Mouse (Mus musculus): ENCODE results near the gene Trib2. TPM values are rescaled to one million over a fixed set of nuclear protein-coding genes. Genes with fewer than 3 reads are reported as not detected.

Gene Trib2
- 81.1 and 92.2 TPM in 2 replicates for polyA plus RNA-seq (2016; fragmentation: Nextera tagmentation; extraction: Ambion mirVana)

- H3K4me1 ChIP-seq = peaks cover 25% of the 10 kb centered on the region
- no peaks in the 10 kb centered on the region for H3K9me3 ChIP-seq
- H3K36me3 ChIP-seq (replicated peaks) = no peaks in the 10 kb centered on the region
- no peaks in the 10 kb centered on the region for H3K27me3 ChIP-seq
- H3K4me3 ChIP-seq (replicated peaks) = peak within 1 kb of the TSS; percentile 71
- peak within 1 kb of the TSS; percentile 64 for H3K4me2 ChIP-seq
- WGBS = under 1% methylated on average over 50 of the region's 50 CpGs
- H3K27ac ChIP-seq = peak within 1 kb of the TSS; percentile 94
- peak; percentile 92 for ATAC-seq (ENCODE audit: low FRiP score)
- peak within 1 kb of the TSS; percentile 95 for H3K9ac ChIP-seq
Measured at GRCm38 (mm10) chr12:15816740-15817178, at the start of gene Trib2. TSS of gene Trib2 (minus strand) at chr12:15816922.

GRCm38 (mm10) chr12:15858005-15858404 lies 41.3 kb upstream of the Trib2 start:
- Histone ChIP-seq H3K4me2 (no peak overlapping the region), H3K9me3 (no peaks in the 10 kb centered on the region), H3K36me3 (replicated peaks) (no peaks in the 10 kb centered on the region), H3K4me1 (peaks cover 3% of the 10 kb centered on the region), H3K9ac (no peak overlapping the region), H3K27me3 (no peaks in the 10 kb centered on the region), H3K4me3 (replicated peaks) (no peak overlapping the region), H3K27ac (no peak overlapping the region)
- WGBS = 89% methylated on average over 4 of the region's 4 CpGs
- ATAC-seq (ENCODE audit: low FRiP score) = no peak

DNA sequence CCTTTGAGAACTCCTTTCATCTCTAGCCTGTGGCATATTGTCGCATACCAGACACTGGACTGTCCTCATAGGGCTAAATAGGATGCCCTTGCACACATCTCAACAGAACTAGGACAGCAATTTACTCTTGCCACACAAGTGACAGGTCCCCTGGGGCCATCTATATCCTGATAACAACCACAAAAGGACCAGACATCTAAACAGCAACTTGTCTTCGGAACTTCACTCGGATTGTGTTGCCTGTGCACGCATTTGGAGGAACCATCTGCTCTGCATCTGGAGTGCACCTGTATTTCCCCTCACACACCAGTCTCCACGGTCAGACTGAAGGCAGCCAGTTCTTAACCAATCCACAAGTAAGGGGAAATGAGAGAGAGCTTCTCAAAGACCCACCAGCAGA lies 39.2 kb upstream of the Trib2 start:
- no peak overlapping the region for H3K4me3 ChIP-seq (replicated peaks)
- WGBS = 83% methylated on average over 5 of the region's 5 CpGs
- no peak overlapping the region for H3K9ac ChIP-seq
- no peaks in the 10 kb centered on the region for H3K27me3 ChIP-seq
- no peaks in the 10 kb centered on the region for H3K36me3 ChIP-seq (replicated peaks)
- H3K4me2 ChIP-seq = no peak overlapping the region
- peaks cover 10% of the 10 kb centered on the region for H3K4me1 ChIP-seq
- H3K9me3 ChIP-seq = no peaks in the 10 kb centered on the region
- ATAC-seq (ENCODE audit: low FRiP score) = no peak
- H3K27ac ChIP-seq = no peak overlapping the region

DNA sequence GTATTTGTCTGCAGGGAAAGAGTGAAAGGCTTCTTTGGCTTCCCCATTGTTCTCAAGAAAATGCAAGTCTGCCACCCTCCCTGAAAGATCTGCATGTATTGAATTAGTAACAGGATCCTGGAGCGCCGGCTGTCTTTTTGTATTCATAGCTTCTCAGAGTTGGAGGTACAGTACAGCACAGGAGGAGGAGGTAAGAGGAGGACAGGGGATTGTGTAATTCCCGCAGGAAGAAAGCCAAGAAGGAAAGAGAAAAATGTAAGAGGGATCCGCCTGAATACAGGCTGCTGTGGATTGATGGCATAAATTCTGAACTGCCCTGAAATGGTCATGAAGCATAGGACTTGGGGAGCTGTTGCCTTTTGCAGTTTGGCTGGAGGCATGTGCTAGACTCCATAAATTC lies 36.1 kb upstream of the Trib2 start:
- Histone ChIP-seq H3K9ac (no peak overlapping the region), H3K9me3 (no peaks in the 10 kb centered on the region), H3K4me2 (no peak overlapping the region), H3K36me3 (replicated peaks) (no peaks in the 10 kb centered on the region), H3K27ac (no peak overlapping the region), H3K4me3 (replicated peaks) (no peak overlapping the region), H3K4me1 (peaks cover 10% of the 10 kb centered on the region), H3K27me3 (no peaks in the 10 kb centered on the region)
- ATAC-seq (ENCODE audit: low FRiP score) = no peak
- WGBS = 29% methylated on average over 4 of the region's 4 CpGs

DNA sequence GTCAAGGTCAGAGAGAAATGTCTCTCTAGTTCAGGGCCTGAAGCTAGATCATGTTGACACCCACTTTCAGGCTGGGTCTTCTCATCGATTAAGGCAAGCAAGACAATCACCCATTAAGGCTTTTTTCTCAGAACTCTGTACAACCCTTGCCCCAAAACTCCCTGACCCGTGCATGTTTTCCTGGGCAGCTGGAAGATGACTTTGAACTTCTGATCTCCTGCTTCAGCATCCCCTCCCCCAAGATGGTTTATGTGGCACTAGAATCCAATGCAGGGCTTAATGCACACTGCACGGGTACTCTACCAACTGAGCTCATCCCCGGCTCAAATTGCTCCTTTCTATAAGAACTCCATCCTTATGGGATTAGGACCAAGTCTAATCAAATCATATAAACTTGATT lies 35.3 kb upstream of the Trib2 start:
- Histone ChIP-seq H3K36me3 (replicated peaks) (no peaks in the 10 kb centered on the region), H3K9ac (no peak overlapping the region), H3K9me3 (no peaks in the 10 kb centered on the region), H3K4me1 (peaks cover 10% of the 10 kb centered on the region), H3K4me2 (no peak overlapping the region), H3K4me3 (replicated peaks) (no peak overlapping the region), H3K27me3 (no peaks in the 10 kb centered on the region), H3K27ac (no peak overlapping the region)
- 79% methylated on average over 4 of the region's 4 CpGs for WGBS
- no peak for ATAC-seq (ENCODE audit: low FRiP score)

GRCm38 (mm10) chr12:15850441-15850895 lies 33.7 kb upstream of the Trib2 start:
- Histone ChIP-seq H3K4me2 (no peak overlapping the region), H3K27me3 (no peaks in the 10 kb centered on the region)

DNA sequence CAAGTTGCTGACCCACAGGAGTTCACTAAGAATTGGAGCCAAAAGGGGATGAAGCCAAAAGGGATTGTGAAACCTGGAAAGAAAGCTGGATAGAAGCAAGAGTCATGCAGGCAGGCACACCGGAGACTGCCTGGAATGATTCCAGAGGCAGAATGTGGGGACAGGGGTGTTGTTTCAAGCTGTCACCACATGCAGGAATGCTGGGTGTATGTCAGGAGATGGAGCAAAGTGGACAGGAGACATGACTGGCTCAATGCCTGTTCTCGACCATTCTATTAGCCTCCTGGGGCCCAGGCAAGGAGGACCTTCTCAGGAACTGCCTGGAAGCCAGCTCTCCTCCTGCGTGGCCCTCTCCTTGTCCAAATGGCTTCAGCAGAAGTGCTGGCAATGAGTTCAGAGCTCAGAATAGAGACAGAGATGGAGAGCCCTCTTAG lies 33.2 kb upstream of the Trib2 start:
- H3K27ac ChIP-seq = no peak overlapping the region
- no peak overlapping the region for H3K4me2 ChIP-seq
- H3K4me1 ChIP-seq = peaks cover 10% of the 10 kb centered on the region
- no peaks in the 10 kb centered on the region for H3K27me3 ChIP-seq
- no peaks in the 10 kb centered on the region for H3K9me3 ChIP-seq
- no peak overlapping the region for H3K4me3 ChIP-seq (replicated peaks)
- no peak overlapping the region for H3K9ac ChIP-seq
- no peaks in the 10 kb centered on the region for H3K36me3 ChIP-seq (replicated peaks)
- no peak for ATAC-seq (ENCODE audit: low FRiP score)
- WGBS = 82% methylated on average over 3 of the region's 3 CpGs

More at GRCm38 (mm10) chr12:15850441-15850895, 33.7 kb upstream of the Trib2 start:
- Histone ChIP-seq H3K27ac (no peak overlapping the region), H3K4me3 (replicated peaks) (no peak overlapping the region), H3K36me3 (replicated peaks) (no peaks in the 10 kb centered on the region), H3K9ac (no peak overlapping the region), H3K4me1 (peaks cover 10% of the 10 kb centered on the region), H3K9me3 (no peaks in the 10 kb centered on the region)
- no peak for ATAC-seq (ENCODE audit: low FRiP score)
- 79% methylated on average over 8 of the region's 8 CpGs for WGBS

GRCm38 (mm10) chr12:15848391-15848790 lies 31.7 kb upstream of the Trib2 start:
- H3K36me3 ChIP-seq (replicated peaks) = no peaks in the 10 kb centered on the region
- 100% methylated on average over 4 of the region's 4 CpGs for WGBS
- H3K4me1 ChIP-seq = peaks cover 10% of the 10 kb centered on the region
- H3K4me3 ChIP-seq (replicated peaks) = no peak overlapping the region
- H3K9me3 ChIP-seq = no peaks in the 10 kb centered on the region
- no peak overlapping the region for H3K9ac ChIP-seq
- no peak overlapping the region for H3K27ac ChIP-seq
- H3K27me3 ChIP-seq = no peaks in the 10 kb centered on the region
- no peak overlapping the region for H3K4me2 ChIP-seq
- ATAC-seq (ENCODE audit: low FRiP score) = no peak

DNA sequence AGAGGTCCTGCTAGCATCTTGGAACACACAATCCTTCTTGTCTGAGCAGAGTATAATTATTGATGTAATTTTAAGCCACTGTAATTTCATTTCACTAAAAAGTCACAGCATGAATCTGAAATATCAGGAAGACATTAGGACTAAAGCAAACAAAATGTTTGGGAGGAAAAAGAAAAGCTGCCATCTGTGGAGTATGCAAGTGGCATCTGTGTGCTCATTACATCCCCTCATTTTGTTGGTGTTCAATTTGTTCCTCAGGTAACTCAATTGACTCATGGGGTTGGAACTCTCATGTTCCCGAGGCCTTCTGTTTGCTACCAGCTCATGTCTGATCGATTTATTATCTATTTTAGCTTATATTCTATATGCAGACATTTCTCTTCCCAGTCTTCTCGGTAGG lies 28.0 kb upstream of the Trib2 start:
- Histone ChIP-seq H3K4me1 (no peaks in the 10 kb centered on the region), H3K36me3 (replicated peaks) (no peaks in the 10 kb centered on the region), H3K4me3 (replicated peaks) (no peak overlapping the region), H3K9me3 (no peaks in the 10 kb centered on the region), H3K27me3 (no peaks in the 10 kb centered on the region), H3K9ac (no peak overlapping the region), H3K27ac (no peak overlapping the region), H3K4me2 (no peak overlapping the region)
- WGBS = 87% methylated on average over 3 of the region's 3 CpGs
- ATAC-seq (ENCODE audit: low FRiP score) = no peak

- Histone ChIP-seq H3K27me3 (no peaks in the 10 kb centered on the region), H3K36me3 (replicated peaks) (no peaks in the 10 kb centered on the region), H3K4me1 (no peaks in the 10 kb centered on the region), H3K4me2 (no peak overlapping the region), H3K9me3 (no peaks in the 10 kb centered on the region), H3K9ac (no peak overlapping the region), H3K27ac (no peak overlapping the region), H3K4me3 (replicated peaks) (no peak overlapping the region)
- 94% methylated on average over 12 of the region's 12 CpGs for WGBS
- no peak for ATAC-seq (ENCODE audit: low FRiP score)
Measured at GRCm38 (mm10) chr12:15840864-15841557, 24.3 kb upstream of the Trib2 start.

DNA sequence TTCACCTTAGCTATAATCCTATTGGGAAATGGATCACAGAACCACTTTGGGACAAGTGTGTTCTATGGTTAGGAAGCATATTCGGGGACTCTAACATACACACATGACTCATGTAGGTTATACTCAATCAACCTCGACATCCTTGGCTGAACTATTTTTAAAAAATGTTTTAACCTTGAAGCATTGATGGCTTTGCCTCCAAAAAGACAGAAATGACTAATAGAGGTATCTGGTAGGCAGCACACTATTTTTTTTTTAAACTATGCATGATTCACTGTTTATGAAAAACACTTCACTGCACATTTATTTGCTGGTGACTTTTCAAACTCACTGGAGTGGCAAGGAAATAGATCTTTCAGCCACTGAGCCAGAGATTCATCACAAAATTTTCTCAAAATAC lies 21.5 kb upstream of the Trib2 start:
- no peak overlapping the region for H3K4me3 ChIP-seq (replicated peaks)
- no peak overlapping the region for H3K4me2 ChIP-seq
- no peaks in the 10 kb centered on the region for H3K4me1 ChIP-seq
- no peaks in the 10 kb centered on the region for H3K27me3 ChIP-seq
- no peaks in the 10 kb centered on the region for H3K9me3 ChIP-seq
- H3K36me3 ChIP-seq (replicated peaks) = no peaks in the 10 kb centered on the region
- no peak overlapping the region for H3K9ac ChIP-seq
- no peak for ATAC-seq (ENCODE audit: low FRiP score)
- WGBS = 86% methylated on average over 2 of the region's 2 CpGs
- H3K27ac ChIP-seq = no peak overlapping the region

DNA sequence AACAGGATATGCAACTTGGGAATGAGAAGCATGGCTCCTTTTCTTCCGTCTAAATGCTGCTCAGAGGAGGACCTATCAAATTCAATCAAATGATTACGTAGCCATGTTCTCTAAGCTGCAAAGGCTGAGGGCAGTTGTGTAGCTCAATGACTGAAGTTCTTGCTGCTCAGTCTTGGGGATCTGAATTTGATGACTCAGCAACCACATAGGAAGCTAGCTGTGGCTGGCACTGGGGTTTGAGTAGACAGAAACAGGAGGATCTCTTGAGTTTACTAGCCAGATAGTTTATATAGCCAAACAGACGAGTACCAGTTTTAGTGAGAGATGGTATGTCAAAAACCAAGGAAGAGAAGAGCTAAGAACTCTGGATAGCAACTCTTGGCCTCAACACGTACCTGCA lies 20.8 kb upstream of the Trib2 start:
- no peak for ATAC-seq (ENCODE audit: low FRiP score)
- no peak overlapping the region for H3K4me2 ChIP-seq
- no peak overlapping the region for H3K27ac ChIP-seq
- 91% methylated on average over 4 of the region's 4 CpGs for WGBS
- H3K4me1 ChIP-seq = no peaks in the 10 kb centered on the region
- H3K4me3 ChIP-seq (replicated peaks) = no peak overlapping the region
- no peaks in the 10 kb centered on the region for H3K36me3 ChIP-seq (replicated peaks)
- no peaks in the 10 kb centered on the region for H3K9me3 ChIP-seq
- H3K27me3 ChIP-seq = no peaks in the 10 kb centered on the region
- H3K9ac ChIP-seq = no peak overlapping the region

DNA sequence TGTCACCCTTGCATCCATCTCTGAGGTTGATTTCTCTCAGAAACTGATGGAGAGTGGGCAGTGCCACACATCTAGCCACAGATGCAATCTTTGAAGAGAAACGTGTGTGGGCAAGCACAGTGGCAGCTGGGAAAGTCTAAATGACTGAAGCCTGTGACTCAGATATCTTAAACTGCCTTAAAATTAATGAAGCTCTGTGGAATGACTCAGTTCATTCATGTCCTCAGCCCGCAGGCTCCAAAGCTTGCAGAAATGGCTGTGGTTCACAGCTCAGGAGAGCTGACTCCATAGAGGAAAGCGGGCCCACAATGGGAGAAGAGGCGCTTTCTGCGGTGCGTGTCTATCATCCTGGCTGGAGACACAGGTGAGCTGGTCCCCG lies 15.9 kb upstream of the Trib2 start:
- Histone ChIP-seq H3K27ac (no peak overlapping the region), H3K4me1 (no peaks in the 10 kb centered on the region), H3K4me3 (replicated peaks) (no peak overlapping the region), H3K9me3 (no peaks in the 10 kb centered on the region), H3K27me3 (no peaks in the 10 kb centered on the region), H3K36me3 (replicated peaks) (no peaks in the 10 kb centered on the region), H3K4me2 (no peak overlapping the region), H3K9ac (no peak overlapping the region)
- WGBS = 92% methylated on average over 7 of the region's 7 CpGs
- no peak for ATAC-seq (ENCODE audit: low FRiP score)

Data from forebrain, embryonic 12.5 days (tissue).